Mouse (Mus musculus): ENCODE results near the gene Shkbp1.

DNA sequence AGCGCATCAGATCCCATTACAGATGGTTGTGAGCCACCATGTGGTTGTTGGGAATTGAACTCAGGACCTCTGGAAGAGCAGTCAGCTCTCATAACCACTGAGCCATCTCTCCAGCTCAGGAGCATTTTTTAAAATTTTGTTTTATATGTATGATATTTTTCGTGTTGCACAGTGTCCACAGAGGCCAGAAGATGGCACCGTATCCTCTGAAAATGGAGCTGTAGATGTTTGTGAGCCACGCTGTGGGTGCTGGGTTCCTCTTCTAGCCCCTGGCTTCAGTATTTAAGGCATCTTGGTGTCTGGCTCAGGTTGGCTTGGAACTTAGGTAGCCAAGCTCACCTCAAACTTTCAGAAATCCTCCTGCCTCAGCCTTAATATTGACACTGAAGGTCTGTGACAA lies 59.3 kb downstream of the Shkbp1 start:
- TF ChIP-seq POLR2A (IDR thresholded peaks at IDR 0.05; ENCODE audit: insufficient read length, low read depth) (no peak), MYOD1 (IDR thresholded peaks at IDR 0.05; ENCODE audit: control insufficient read depth in 1 of 3, insufficient read length in 2 of 3, low read depth in 2 of 3) (no peak), TCF3 (IDR thresholded peaks at IDR 0.05; ENCODE audit: insufficient read length, low read depth) (no peak), MAX (IDR thresholded peaks at IDR 0.05; ENCODE audit: low read depth) (no peak)
